Mouse (Mus musculus): ENCODE data around the gene Eefsec.

DNA sequence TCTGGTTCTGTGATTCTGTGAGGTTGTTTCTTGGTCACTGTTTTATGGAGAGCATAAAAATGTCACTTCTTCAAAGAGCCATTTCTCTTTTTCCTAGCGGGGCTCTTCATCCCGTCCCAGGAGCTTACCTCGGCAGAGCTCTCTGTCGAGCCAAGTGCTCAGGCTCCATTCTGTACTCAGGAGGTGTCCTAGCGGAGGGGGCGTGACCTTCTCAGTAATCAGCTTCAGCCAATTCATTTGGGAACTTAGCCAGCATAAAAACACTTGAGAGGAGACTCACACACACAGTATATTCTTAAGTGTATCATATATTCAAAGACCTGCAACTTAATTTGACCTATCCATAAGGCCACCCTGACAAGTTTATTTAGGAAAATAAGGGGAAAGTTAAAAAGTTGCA lies 34.1 kb upstream of the Eefsec start:
- TF ChIP-seq POLR2A (IDR thresholded peaks at IDR 0.05; ENCODE audit: insufficient read depth, low read length), result no peak
- TF ChIP-seq CTCF (IDR thresholded peaks at IDR 0.05; ENCODE audit: low read depth, low read length), result no peak
- TF ChIP-seq EP300 (IDR thresholded peaks at IDR 0.05; ENCODE audit: insufficient read depth, low read depth, low read length), result no peak
